Mouse (Mus musculus) limb, embryonic 14.5 days (tissue): Measurements from ENCODE around the gene Srrm4. TPM values are rescaled to one million over a fixed set of nuclear protein-coding genes. Genes with fewer than 3 reads are reported as not detected.
A peak's percentile ranks its signal among the peaks of the same experiment; 100 is the strongest.

ENCODE experiments used
- ATAC-seq: fragments of 200-750 bp; cut with Nextera tagmentation; 2 replicates; pipeline ENCODE4 v1.8.0; 2017; ENCODE audit warnings: low read depth, moderate number of reproducible peaks, moderate TSS enrichment; ENCODE audit not compliant: low FRiP score
- DNase-seq: peaks from one replicate; pipeline ENCODE4 v3.0.0-alpha.2; 2015; ENCODE audit warnings: low spot score
- H3K27ac ChIP-seq: fragments of 300-500 bp; sonication (generic); replicated peaks from 2 replicates; pipeline ENCODE4 v1.5.1; 2014; ENCODE audit warnings: low read depth, mild to moderate bottlenecking, low read length, moderate library complexity, mixed read lengths
- H3K27me3 ChIP-seq: fragments of 300-500 bp; sonication (generic); 2 replicates; pipeline ENCODE4 v1.6.1; 2014; ENCODE audit warnings: low read length, mixed read lengths; ENCODE audit not compliant: control insufficient read depth, insufficient read depth
- H3K36me3 ChIP-seq: fragments of 300-500 bp; sonication (generic); 2 replicates; pipeline ENCODE4 v1.6.1; 2014; ENCODE audit warnings: mild to moderate bottlenecking, low read length, moderate library complexity, mixed read lengths; ENCODE audit not compliant: control insufficient read depth, insufficient read depth
- H3K4me1 ChIP-seq: fragments of 300-500 bp; sonication (generic); 2 replicates; pipeline ENCODE4 v1.6.1; 2014; ENCODE audit warnings: antibody characterized with exemption, low read length, mixed read lengths; ENCODE audit not compliant: control insufficient read depth, insufficient read depth
- H3K4me2 ChIP-seq: fragments of 300-500 bp; sonication (generic); replicated peaks from 2 replicates; pipeline ENCODE4 v1.6.1; 2014; ENCODE audit warnings: low read depth, mild to moderate bottlenecking, low read length, moderate library complexity; ENCODE audit not compliant: severe bottlenecking
- H3K4me3 ChIP-seq: fragments of 300-500 bp; sonication (generic); replicated peaks from 2 replicates; pipeline ENCODE4 v1.5.1; 2014; ENCODE audit warnings: low read length
- H3K9ac ChIP-seq: fragments of 300-500 bp; sonication (generic); 2 replicates; pipeline ENCODE4 v1.6.1; 2014; ENCODE audit warnings: mild to moderate bottlenecking, low read depth, low read length, moderate library complexity; ENCODE audit not compliant: severe bottlenecking
- H3K9me3 ChIP-seq: fragments of 300-500 bp; sonication (generic); 2 replicates; pipeline ENCODE4 v1.6.1; 2016; ENCODE audit warnings: low read length; ENCODE audit not compliant: control insufficient read depth
- POLR2A ChIP-seq: fragments of 200-500 bp; IDR thresholded peaks from 2 replicates; pipeline ENCODE4 v1.8.0; 2012; ENCODE audit warnings: inconsistent platforms, mild to moderate bottlenecking, moderate library complexity, borderline replicate concordance; ENCODE audit not compliant: insufficient read depth, insufficient read length; ENCODE audit errors: extremely low read depth
- WGBS: fragments of 180-500 bp; shearing (Covaris S2); extraction: QIAGEN DNeasy Blood & Tissue Kit; methylation state at CpG from one replicate; pipeline ENCODE4 v1.1.7; 2014; 5-methylcytosine and 5-hydroxymethylcytosine counted together
- polyA plus RNA-seq, 2 experiments: library from polyadenylated mRNA; depleted of rRNA in 1 of 2; stranded (reverse) in 1 of 2; unstranded in 1 of 2; fragments of >200 nt; fragmentation: Nextera tagmentation in 1 of 2; extraction: Ambion mirVana in 1 of 2; gene quantifications; 2 replicates each; pipeline versions ENCODE4 v1.2.1 to v1.2.3; 2012 to 2014

Gene Srrm4
- polyA plus RNA-seq, 2 experiments, result 0.44 to 0.80 TPM

DNA sequence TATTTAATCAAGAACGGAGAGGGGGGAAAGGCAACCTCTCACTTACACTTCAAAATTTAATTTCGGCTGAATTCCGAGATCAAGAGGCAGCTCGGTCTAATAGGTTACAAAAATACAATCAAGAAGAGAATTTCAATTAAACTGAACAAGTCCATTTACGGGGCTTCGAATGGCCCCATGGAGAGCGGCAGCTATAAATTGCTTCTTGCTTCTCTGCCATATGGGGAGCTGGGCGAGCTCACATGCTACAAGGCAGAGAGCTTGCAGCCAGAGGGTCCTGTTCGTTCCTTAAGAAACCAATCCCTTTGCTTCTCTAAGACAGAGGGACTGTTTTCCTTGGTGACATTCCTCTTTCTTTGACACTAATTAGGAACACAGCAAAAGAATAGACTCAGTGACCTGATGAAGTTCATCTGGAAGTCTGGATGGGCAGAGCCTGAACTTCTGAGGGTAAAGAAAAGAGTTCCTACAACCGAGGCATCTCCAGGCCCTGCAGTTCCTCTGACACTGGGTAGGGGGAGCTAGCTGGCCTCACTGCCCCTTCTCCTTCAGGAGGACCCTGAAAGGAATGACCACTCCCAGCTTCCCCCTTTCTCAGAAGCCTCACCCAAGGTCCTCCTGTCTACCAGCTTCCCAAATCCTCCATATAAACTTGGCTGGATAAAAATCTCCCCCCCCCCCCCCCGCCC, 130.1 kb downstream of the Srrm4 start:
- peak; percentile 62 for ATAC-seq
- Histone ChIP-seq H3K9me3 (peaks cover 10% of the 10 kb centered on the region), H3K4me2 (no peak overlapping the region), H3K4me1 (peaks cover 11% of the 10 kb centered on the region), H3K9ac (no peak overlapping the region), H3K4me3 (no peak overlapping the region), H3K27ac (no peak overlapping the region), H3K27me3 (no peaks in the 10 kb centered on the region), H3K36me3 (no peaks in the 10 kb centered on the region)
- 23% methylated on average over 11 of the region's 11 CpGs for WGBS
- peak; percentile 38 for DNase-seq
- no peak for TF ChIP-seq POLR2A

GRCm38 (mm10) chr5:116459970-116460369, 131.6 kb downstream of the Srrm4 start:
- H3K27ac ChIP-seq, result no peak overlapping the region
- 52% methylated on average over 2 of the region's 2 CpGs for WGBS
- no peaks in the 10 kb centered on the region for H3K27me3 ChIP-seq
- H3K4me1 ChIP-seq, result peaks cover 11% of the 10 kb centered on the region
- H3K4me2 ChIP-seq, result no peak overlapping the region
- no peaks in the 10 kb centered on the region for H3K36me3 ChIP-seq
- no peak for DNase-seq
- no peak overlapping the region for H3K9ac ChIP-seq
- no peak for TF ChIP-seq POLR2A
- H3K4me3 ChIP-seq, result no peak overlapping the region
- peaks cover 3% of the 10 kb centered on the region; the same call in 1 of the 2 replicates for H3K9me3 ChIP-seq
- ATAC-seq, result no peak

DNA sequence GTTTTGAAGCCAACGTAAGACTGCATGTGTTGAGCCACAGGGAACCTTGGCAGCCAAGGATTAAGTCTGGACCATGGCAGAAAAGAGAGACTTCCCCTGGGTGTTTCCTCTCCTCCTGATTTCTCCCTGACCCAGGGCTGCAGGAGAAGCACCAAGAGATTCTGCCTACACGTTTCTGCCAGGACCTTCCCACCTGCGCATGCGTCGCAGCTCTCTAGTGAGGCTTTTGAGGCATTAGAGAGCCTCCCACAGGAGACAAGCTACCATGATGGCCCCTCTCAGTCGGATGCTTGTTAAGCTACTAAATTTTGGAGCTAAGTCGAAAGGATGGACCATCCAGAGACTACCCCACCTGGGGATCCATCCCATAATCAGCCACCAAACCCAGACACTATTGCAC, 133.8 kb downstream of the Srrm4 start:
- WGBS, result 73% methylated on average over 7 of the region's 7 CpGs
- TF ChIP-seq POLR2A, result no peak
- H3K4me1 ChIP-seq, result peaks cover 14% of the 10 kb centered on the region
- no peaks in the 10 kb centered on the region for H3K36me3 ChIP-seq
- H3K4me3 ChIP-seq, result no peak overlapping the region
- H3K9ac ChIP-seq, result no peak overlapping the region
- H3K9me3 ChIP-seq, result no peaks in the 10 kb centered on the region
- no peak for ATAC-seq
- no peak for DNase-seq
- H3K27me3 ChIP-seq, result no peaks in the 10 kb centered on the region
- H3K27ac ChIP-seq, result no peak overlapping the region
- no peak overlapping the region for H3K4me2 ChIP-seq

DNA sequence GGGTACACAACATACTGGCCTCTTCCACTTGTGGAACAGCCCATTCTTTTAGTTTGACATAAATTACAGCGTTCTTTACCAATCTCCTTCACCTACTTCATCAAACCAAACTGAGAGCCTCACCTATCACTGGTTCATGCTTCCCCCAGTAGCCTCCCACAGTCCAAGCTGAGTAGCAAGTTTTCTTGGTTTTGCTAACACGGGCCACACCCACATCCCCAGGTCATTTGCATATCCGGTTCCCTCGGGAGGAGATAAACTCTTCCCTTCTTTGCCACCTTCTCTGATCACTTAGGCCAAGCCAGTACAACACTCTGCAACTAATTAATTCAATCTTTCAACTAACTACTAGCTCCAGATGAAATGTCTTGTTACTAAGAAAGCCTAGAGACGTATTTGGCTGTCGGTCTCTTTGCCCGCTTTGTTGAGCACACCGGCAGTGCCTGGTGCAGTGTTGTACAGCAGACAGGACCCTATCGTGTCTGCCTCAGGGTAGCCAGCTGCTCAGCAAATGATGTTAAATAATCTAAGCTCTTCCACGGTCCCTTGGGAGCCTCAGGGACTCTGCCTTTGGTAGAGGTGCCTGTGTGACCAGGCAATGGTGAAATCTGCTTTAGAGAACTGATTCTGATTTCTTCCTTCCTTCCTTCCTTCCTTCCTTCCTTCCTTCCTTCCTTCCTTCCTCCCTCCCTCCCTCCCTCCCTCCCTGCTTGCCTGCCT, 134.7 kb downstream of the Srrm4 start:
- Histone ChIP-seq H3K9ac (no peak overlapping the region), H3K36me3 (no peaks in the 10 kb centered on the region), H3K4me1 (peaks cover 14% of the 10 kb centered on the region), H3K27ac (no peak overlapping the region), H3K27me3 (no peaks in the 10 kb centered on the region), H3K4me3 (no peak overlapping the region), H3K4me2 (no peak overlapping the region), H3K9me3 (no peaks in the 10 kb centered on the region)
- 26% methylated on average over 10 of the region's 10 CpGs for WGBS
- TF ChIP-seq POLR2A, result no peak
- no peak for ATAC-seq
- no peak for DNase-seq

GRCm38 (mm10) chr5:116453401-116453851, 138.2 kb downstream of the Srrm4 start:
- peaks cover 10% of the 10 kb centered on the region; the same call in 1 of the 2 replicates for H3K4me1 ChIP-seq
- H3K9me3 ChIP-seq, result no peaks in the 10 kb centered on the region
- peak; percentile 48 for DNase-seq
- no peak overlapping the region for H3K27ac ChIP-seq
- H3K27me3 ChIP-seq, result no peaks in the 10 kb centered on the region
- peak overlapping the region; percentile 51 for H3K9ac ChIP-seq
- peak overlapping the region; percentile 53 for H3K4me2 ChIP-seq
- peak overlapping the region; percentile 34 for H3K4me3 ChIP-seq
- no peak; the same call in 1 of the 2 replicates for ATAC-seq
- WGBS, result 4% methylated on average over 27 of the region's 27 CpGs
- no peak for TF ChIP-seq POLR2A
- no peaks in the 10 kb centered on the region for H3K36me3 ChIP-seq
